Mouse (Mus musculus) neutrophil, adult 5-6 weeks (primary cell): ENCODE data around the gene Sdhb. TPM values are rescaled to one million over a fixed set of nuclear protein-coding genes. Genes with fewer than 3 reads are reported as not detected.

Experiments
- ATAC-seq: fragments of 151-379, 151-347 bp; 2 replicates; pipeline ENCODE4 v1.8.0; 2017; ENCODE audit warnings: mild to moderate bottlenecking, moderate TSS enrichment; ENCODE audit not compliant: insufficient number of reproducible peaks, poor library complexity, low FRiP score, severe bottlenecking; ENCODE audit errors: extremely low read depth
- total RNA-seq: library from RNA; stranded (forward); fragments of 200-1000 nt; gene quantifications from 2 replicates; pipeline ENCODE4 v1.2.3, GENCODE M21; 2017

Gene Sdhb
- total RNA-seq: 71.8 and 72.5 TPM in 2 replicates

DNA sequence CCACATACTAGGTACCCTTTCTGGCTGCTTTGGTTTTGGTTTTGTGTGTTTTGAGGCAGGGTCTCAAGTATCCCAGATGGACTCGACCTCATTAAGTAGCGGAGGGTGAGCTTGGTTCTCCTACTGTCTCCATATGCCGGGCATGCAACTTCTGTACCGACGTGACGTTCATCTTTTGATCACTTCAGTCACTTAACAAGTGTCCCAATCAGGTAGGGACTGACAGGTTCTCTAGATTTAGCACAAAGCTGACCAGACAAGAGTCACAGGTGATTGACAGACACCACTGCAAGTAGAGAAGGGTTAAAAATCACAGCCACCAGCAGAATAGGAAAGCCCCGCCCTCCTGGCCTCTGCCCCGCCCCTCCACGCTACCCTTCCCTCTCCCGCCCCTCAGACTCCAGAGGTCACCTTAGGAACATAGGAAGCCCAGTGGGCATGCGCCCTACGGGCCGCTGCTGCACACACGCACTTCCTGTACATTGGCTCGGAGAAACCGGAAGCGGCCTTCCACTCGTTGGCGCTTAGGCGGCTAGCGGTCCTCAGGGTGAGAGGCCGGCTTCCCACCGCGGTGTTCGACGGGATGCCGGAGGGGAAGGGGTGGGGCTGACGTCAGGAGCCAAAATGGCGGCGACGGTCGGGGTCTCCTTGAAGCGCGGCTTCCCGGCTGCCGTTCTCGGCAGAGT, at the start of gene Sdhb:
Gene Sdhb, plus strand, starts transcription at position 423 of the 686 bp plus-strand sequence.
- peak; percentile 92 for ATAC-seq

DNA sequence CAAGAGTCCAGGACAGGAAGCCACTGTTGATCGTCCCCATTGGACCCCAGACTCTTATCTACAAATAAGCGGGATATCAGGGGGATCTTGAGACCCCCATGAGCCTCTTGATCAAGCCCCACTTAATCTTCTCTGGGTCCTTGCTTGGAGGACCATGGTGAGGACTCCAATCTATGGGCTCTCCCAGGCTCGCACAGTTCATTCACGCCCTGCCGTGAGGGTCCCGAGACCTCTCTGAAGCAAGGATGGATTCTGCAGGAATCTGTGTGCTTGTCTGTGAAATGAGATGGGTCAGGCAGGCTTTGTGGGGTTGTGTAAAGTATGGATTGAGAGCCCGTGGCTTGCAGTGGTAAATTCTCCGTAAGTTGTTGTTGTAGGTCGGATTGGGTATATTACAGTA, 49.6 kb upstream of the Sdhb start:
- no peak for ATAC-seq

DNA sequence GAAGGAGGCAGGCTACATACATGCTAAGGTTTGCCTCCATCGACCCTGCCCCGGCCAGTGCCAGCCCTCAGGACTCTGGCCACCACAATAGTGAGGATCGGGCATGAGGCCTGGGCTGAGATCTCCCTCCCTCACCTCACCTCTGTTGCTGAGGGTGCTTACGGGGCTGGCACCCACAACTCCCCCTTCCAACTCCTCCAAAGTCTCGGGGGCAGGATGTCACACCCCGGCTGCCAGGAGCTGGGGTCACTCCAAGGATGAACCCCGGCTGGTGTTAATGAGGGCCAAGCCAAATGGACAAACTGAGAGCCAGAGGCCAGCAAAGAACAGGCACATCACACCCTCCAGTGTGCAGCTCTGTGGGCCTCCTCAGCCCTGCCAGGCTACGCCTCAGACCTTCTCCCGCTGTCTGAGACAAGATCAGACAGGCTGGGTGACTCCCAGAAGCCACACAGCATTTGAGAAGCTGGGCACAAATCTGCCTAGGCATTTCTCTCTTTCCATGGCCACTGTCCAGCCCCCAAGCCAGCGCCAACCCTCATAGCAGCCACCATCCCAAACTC, 48.7 kb upstream of the Sdhb start:
- no peak for ATAC-seq

DNA sequence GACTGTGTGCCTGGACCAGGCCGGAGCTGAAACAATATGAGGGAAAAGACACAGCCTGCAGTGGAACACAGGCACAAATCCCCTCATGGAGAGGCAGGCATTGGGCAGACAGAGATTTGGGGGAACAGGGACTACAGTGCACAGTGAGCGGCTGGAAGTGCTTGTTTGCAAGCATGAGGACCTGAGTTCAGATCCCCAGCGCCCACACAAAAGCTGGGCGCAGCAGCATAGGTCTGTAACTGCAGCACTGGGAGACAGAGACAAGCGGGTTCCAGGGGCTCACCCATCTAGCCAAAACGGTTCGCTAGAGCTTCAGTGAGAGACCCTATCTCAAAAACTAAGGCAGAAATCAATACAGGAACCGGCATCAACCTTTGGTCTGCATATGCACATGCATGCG, 47.4 kb upstream of the Sdhb start:
- ATAC-seq: no peak

DNA sequence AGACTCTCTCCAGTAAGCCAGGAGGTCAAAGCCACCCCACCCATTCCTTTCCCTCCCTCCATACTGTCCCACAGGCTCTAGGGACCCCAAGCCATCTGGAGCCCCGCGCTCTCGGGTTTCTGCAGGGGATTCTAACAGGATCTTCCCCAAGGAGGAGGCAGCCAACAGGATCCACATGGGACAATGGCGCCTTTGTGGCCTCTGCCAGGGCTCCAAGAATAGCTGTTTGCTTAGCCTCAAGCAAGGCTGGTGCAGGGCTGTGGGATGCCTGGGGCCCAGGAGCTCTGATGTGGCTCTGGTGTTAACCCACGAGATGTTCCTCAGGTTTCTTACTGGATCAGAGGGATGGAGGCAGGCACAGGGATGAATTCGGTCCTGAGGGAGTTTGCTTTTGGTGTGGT, 46.3 kb upstream of the Sdhb start:
- no peak for ATAC-seq

DNA sequence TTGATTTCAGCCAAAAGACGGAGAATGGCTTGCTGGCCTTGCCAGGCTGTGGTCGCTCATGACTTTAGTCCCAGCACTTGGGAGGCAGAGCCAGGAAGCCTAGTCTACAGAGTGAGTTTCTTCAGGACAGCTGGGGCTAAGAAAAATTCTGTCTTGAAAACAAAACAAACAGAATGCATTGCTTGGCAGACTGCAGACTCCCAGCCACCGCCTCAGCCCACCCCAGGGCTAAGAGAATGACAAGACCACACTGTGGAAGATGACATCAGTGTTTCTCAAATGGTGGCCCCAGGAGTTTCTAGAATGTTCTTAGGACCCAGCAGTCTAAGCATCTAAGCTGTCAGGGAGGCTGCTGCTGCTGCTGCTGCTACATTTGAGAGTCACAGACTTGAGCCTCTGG, 45.8 kb upstream of the Sdhb start:
- no peak for ATAC-seq

DNA sequence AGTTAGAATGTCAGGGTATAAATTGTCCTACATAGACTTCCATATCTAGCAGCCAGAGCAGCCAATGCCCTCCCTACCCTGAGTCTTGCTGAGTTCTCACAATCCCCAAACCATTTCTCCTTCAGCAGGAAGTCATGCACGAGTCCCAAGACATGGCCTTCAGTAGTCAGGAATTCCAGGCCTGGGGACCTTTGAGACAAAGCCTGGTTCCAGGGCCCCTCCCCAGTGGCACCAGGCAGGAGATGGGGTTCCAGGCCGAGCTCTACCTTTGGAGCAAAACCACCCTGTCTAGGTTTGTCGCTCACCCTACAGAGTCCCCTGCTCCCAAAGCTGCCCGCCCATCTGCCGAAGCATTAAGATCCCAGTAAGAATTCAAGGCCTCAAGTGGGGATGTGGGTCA, 44.7 kb upstream of the Sdhb start:
- no peak for ATAC-seq

DNA sequence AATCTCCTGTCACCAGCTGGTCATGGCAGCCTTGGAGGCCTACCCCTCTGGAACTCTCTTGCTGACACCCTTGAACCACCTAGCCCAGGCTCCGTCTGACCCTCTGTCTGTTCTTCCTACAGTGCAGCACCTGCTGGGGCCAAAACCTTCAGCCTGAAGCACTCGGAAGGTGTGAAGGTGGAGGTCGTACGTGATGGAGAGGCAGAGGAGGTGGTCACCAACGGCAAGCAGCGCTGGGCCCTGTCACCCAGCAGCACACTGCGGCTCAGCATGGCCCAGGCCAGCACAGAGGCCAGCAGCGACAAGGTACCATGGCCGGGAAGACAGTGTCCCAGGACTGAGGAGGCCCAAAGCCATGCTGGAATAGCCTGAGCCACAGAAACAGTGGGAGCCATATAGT, 43.6 kb upstream of the Sdhb start:
- ATAC-seq: no peak

DNA sequence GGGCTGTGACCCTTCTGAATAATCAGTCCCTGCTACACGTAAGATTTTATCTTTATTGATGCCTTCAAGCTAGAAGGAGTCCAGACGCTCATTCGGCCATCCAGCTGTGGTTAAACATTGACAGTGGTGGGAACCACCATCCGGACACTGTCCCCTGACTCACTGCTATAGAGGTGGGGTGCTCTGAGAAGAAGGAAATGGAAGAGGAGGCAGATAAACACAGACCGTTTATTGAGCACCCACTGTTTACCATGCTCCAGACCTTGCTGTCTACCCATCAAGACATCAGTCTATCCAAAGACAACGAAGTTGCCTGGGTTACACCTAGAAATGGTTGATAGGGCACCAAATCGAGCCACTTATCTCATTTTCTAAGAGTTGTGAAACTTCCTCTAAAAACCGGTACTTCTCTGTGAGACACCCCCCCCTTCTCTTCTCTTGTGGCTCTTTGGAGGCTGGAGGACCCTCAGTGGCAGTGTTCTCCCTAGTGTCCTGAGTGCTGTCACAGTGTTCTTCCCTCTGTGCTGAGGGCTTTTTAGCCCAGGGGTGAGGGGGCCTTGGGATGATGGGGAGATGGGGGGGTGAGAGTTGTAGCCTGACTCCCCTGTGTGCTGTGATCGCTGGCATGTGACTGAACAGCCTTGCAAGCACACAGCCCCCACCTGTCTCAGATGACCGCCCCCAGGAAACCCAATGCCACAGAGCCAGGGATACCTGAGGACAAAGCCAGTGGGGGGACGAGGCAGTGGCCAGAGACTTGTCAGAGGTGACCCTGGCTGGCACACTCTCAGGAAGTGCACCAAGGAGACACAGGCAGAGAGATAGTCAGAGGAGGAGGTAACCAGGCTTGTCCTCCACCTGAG, 40.8 kb upstream of the Sdhb start:
- ATAC-seq: peak; percentile 25; the same call in 1 of the 2 replicates

DNA sequence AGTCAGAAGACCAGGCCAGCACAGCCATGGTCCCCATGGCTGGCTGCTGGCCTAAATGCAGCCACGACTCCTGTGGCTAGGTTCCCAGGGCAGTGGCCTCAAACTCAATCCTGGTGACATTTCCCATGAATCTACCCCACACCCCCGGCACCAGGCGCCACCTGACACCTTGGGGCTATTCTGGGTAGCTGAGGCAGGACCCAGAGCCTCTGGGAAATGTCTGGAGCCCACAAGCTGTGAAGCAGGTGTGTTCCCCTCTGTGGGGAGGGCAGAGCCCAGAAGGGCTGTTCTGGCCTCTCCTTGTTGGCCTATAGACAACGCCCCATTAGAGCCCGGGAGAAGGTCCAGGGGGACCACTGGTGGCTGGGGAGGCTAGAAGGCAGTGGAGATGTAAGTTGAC, 38.5 kb upstream of the Sdhb start:
- no peak for ATAC-seq

DNA sequence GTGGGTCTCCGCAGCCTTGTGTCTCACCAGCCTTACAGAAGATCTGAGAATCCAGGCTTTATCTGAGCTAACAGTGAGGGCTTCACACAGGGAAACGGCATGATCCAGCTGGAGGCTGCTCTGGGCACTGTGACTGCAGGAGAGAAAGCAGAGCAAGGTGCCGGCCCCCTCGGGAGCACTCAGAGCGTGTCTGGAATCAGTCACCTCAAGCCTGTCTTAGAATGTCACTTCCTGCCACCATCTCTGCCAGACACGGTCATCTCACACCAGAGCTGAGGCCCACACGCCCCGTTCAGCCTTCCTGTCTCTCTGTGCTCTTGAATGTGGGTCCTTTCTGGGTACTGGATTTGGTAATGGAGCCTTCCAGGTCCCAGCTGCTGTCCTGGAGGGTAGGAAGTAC, 35.4 kb upstream of the Sdhb start:
- ATAC-seq: peak; percentile 30; the same call in 1 of the 2 replicates

DNA sequence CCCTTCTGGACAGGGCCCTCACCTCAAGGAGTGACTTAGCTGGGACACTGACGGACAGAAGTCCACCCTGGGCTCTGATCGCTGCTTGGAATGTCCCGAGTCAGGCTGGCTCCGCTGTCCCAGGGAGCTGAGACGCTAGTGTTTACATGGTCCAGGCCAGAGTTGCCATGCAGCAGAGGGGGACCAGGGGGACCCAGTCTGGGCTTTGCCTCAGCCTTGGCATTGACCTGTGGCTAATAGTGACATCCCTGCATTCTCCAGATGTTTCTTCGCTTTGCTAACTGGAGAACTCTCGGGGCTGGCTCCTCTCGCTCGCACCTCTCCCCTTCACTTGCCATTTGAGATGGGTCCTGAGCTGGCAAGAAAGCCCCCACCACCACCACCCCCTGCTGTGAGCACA, 32.7 kb upstream of the Sdhb start:
- ATAC-seq: no peak

DNA sequence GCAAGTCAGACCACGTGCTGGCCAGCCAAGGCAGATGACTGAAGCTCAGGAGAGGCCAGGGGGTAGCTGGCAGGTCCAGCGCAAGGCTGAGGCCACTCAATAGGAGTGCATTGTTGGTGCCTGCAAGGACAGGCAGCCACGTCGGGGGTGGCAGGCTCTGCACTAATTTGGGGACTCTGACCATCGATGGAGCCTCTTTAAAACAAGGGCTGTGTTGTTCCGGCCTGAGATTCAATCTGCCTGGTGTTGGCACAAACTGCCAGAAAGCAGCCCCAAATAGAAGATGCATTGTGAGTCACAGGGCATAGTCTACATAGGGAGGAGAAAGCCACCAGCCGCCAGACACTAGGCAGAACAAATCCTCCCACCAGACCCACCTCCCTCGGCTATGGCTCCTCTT, 31.3 kb upstream of the Sdhb start:
- ATAC-seq: no peak

DNA sequence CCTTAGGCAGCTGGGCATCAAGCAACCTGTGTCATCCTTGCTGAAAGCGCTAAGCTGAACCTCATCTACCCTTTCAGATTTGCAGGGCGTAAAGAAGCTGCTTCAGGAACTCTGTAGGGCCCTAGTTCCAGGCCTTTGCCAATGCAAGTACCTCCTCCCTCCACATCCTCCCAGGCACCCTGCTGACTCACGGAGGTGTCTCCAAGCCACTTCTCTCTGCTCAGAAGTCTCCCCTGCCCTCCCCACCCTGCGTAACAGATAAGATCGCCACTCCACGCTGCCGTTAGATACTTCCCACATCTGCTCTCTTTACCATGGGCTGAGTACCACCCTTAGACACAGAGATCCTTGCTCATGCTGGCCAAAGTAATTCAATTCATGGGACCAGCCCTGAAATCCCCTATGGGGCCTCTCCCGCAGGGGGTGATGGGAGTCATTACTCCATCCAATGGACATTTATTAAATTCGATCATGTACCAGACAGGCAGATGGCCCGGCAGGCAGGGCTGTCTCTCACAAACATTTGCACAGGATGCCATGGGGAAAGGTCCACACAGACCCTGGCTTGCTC, 30.0 kb upstream of the Sdhb start:
- ATAC-seq: no peak

DNA sequence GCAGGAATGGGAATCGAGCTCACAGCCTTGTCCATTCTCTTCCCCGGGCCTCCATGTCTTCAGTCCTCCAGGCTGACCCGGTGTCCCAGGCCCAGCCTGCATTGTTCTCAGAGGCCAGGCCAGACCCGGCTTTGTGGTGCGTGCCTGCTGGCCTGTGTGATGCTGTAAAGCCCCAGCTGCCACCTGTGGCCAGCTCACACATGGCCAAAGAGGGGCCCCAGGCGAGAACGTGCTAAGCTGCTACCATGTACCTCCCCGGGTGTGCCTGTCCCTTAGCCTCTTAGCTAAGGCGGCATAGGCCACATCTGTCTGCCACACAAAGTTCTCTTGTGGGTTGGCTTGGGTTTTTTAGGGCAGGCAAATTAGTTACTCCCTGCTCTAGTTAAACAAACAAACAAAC, 25.4 kb upstream of the Sdhb start:
- no peak for ATAC-seq

DNA sequence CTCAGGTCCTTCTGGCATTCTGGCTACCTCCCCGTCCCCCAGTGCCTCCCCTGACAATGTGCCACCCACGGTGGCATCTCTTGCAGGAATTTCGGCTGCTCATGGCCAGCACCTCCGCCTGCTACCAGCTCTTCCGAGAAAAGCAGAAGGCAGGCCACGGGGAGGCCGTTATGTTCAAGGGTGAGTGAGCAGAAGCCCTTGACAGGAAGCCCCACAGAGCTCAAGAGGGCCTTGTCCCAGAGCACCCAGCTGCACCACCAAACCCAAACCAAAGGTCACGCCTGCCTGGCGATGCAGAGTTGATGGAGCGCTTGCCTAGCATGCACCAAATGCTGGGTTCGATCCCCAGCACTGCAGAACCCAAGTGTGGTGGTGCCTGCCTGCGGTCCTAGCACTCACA, 16.6 kb upstream of the Sdhb start:
- ATAC-seq: peak; percentile 78

DNA sequence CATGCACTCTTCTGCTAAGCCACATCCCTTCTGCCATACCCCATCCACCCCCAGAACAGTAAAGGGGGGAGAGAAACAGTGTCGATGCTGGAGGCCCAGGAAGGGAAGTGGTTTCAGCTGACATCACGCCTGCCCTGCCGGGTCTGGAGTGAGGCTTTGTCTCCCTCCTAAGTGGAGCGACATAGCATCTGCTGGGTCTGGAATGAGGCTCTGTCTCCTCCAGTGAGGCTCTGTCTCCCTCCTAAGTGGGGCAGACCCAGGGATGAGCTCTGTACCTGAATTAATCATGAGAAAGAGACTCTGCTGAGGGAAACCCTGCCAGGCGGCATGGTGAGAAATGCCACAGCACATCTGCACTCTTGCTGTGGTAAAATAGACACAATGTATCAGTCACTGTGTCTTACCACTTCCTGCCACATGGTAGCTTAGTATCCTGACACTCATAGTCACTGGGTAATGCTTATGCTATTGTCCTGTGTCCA, 16.0 kb upstream of the Sdhb start:
- ATAC-seq: peak; percentile 52

DNA sequence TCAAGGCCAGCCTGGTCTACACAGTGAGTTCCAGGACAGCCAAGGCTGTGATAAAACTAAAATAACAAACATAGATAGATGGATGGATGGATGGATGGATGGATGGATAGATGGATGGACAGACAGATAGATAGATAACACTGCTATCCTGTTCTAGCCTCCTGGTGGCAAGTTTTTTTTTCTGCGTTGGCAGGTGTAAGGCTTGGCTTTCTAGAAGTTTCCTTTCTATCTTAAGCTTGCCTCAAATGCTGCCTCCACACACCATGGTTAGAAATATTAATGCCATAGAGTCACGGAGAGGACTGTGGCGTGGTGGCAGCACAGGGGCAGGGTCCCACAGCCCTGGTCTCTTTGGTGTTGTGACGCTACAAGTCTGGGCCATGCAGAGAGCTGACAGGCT, 15.4 kb upstream of the Sdhb start:
- ATAC-seq: no peak

DNA sequence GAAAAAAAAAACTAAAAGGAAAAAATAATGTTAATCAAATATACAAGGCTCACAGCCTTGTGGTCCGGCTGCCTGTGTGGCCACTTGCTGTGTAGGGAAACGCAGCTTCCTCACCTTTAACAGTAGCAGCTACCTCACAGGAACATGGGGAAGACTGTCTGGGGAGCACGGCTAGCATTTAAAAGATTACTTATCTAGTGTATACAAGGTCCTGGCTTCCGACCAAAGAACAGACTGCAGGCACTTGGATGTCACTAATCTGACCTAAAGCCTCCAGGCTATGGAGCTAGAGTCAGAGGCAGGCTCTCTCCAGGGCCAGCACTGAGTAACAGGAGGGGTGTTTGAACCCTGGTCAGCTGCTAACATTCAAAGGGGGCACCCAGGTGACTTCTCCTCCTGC, 15.0 kb upstream of the Sdhb start:
- ATAC-seq: no peak
